Mouse (Mus musculus) liver, embryonic 15.5 days (tissue): ENCODE measurements around the gene Epha10. TPM values are rescaled to one million over a fixed set of nuclear protein-coding genes. Genes with fewer than 3 reads are reported as not detected.

Experiments
- ATAC-seq: fragments of 200-750 bp; cut with Nextera tagmentation; 2 replicates; pipeline ENCODE4 v1.8.0; 2017; ENCODE audit warnings: moderate number of reproducible peaks, mild to moderate bottlenecking, moderate library complexity; ENCODE audit not compliant: insufficient read depth
- H3K27ac ChIP-seq: fragments of 300-500 bp; sonication (generic); replicated peaks from 2 replicates; pipeline ENCODE4 v1.5.1; 2015; ENCODE audit warnings: mild to moderate bottlenecking, inconsistent platforms
- H3K27me3 ChIP-seq: fragments of 300-500 bp; sonication (generic); 2 replicates; pipeline ENCODE4 v1.6.1; 2015; ENCODE audit warnings: mild to moderate bottlenecking, inconsistent platforms
- H3K36me3 ChIP-seq: fragments of 300-500 bp; sonication (generic); replicated peaks from 2 replicates; pipeline ENCODE4 v1.6.1; 2015; ENCODE audit warnings: moderate library complexity, mild to moderate bottlenecking, inconsistent platforms
- H3K4me1 ChIP-seq: fragments of 300-500 bp; sonication (generic); replicated peaks from 2 replicates; pipeline ENCODE4 v1.6.1; 2015; ENCODE audit warnings: inconsistent platforms
- H3K4me2 ChIP-seq: fragments of 300-500 bp; sonication (generic); 2 replicates; pipeline ENCODE4 v1.6.1; 2015; ENCODE audit warnings: moderate library complexity, mild to moderate bottlenecking, inconsistent platforms
- H3K4me3 ChIP-seq: fragments of 300-500 bp; sonication (generic); replicated peaks from 2 replicates; pipeline ENCODE4 v1.5.1; 2015; ENCODE audit warnings: mild to moderate bottlenecking, inconsistent platforms
- H3K9ac ChIP-seq: fragments of 300-500 bp; sonication (generic); 2 replicates; pipeline ENCODE4 v1.6.1; 2015; ENCODE audit warnings: moderate library complexity, mild to moderate bottlenecking, inconsistent platforms
- H3K9me3 ChIP-seq: fragments of 300-500 bp; sonication (generic); replicated peaks from 2 replicates; pipeline ENCODE4 v1.6.1; 2016; ENCODE audit warnings: inconsistent platforms
- WGBS: fragments of 180-500 bp; shearing (Covaris S2); methylation state at CpG from one replicate; pipeline ENCODE4 v1.1.7; 2015; ENCODE audit warnings: mixed read lengths; ENCODE audit not compliant: insufficient replicate concordance; 5-methylcytosine and 5-hydroxymethylcytosine counted together
- polyA plus RNA-seq: library from polyadenylated mRNA; unstranded; fragments of >200 nt; fragmentation: Nextera tagmentation; extraction: Ambion mirVana; gene quantifications from 2 replicates; pipeline ENCODE4 v1.2.1, GENCODE M21; 2015

Epha10 gene
- polyA plus RNA-seq, 1 experiment from 2014 or later: not detected

- Histone ChIP-seq H3K4me3 (no peak overlapping the region), H3K27me3 (peaks cover 44% of the 10 kb centered on the region), H3K4me1 (no peaks in the 10 kb centered on the region), H3K36me3 (peaks cover 30% of the 10 kb centered on the region), H3K9me3 (no peaks in the 10 kb centered on the region), H3K4me2 (no peak overlapping the region), H3K9ac (no peak overlapping the region), H3K27ac (no peak overlapping the region)
- WGBS: 62% methylated on average over 5 of the region's 5 CpGs
- ATAC-seq: no peak
Observed at GRCm38 (mm10) chr4:124858370-124858769, 22.3 kb upstream of the Epha10 start.

GRCm38 (mm10) chr4:124860446-124860845, 20.3 kb upstream of the Epha10 start:
- H3K9ac ChIP-seq: no peak overlapping the region
- H3K4me3 ChIP-seq: no peak overlapping the region
- no peak overlapping the region for H3K4me2 ChIP-seq
- H3K27me3 ChIP-seq: peaks cover 55% of the 10 kb centered on the region
- no peak overlapping the region for H3K27ac ChIP-seq
- H3K9me3 ChIP-seq: no peaks in the 10 kb centered on the region
- 8% methylated on average over 7 of the region's 7 CpGs for WGBS
- peaks cover 12% of the 10 kb centered on the region for H3K36me3 ChIP-seq
- ATAC-seq: no peak
- H3K4me1 ChIP-seq: no peaks in the 10 kb centered on the region

- peaks cover 55% of the 10 kb centered on the region for H3K27me3 ChIP-seq
- H3K27ac ChIP-seq: no peak within 1 kb of the TSS
- 5% methylated on average over 71 of the region's 77 CpGs for WGBS
- no peaks in the 10 kb centered on the region for H3K4me1 ChIP-seq
- H3K4me3 ChIP-seq: peak within 1 kb of the TSS; percentile 23
- H3K4me2 ChIP-seq: peak within 1 kb of the TSS; percentile 50
- peaks cover 5% of the 10 kb centered on the region; the same call in 1 of the 2 replicates for H3K36me3 ChIP-seq
- H3K9me3 ChIP-seq: no peaks in the 10 kb centered on the region
- no peak within 1 kb of the TSS for H3K9ac ChIP-seq
- no peak for ATAC-seq
Observed at GRCm38 (mm10) chr4:124861283-124862188, 19.2 kb upstream of the Epha10 start, which contains the start of gene Maneal. TSS of gene Maneal (minus strand) at chr4:124862171.

- no peaks in the 10 kb centered on the region for H3K36me3 ChIP-seq
- H3K9me3 ChIP-seq: no peaks in the 10 kb centered on the region
- no peak for ATAC-seq
- H3K4me2 ChIP-seq: no peak overlapping the region
- H3K4me3 ChIP-seq: no peak overlapping the region
- H3K27me3 ChIP-seq: no peaks in the 10 kb centered on the region
- H3K4me1 ChIP-seq: no peaks in the 10 kb centered on the region
- H3K9ac ChIP-seq: no peak overlapping the region
- 78% methylated on average over 1 of the region's 1 CpGs for WGBS
- no peak overlapping the region for H3K27ac ChIP-seq
Observed at GRCm38 (mm10) chr4:124872719-124873118, 8.0 kb upstream of the Epha10 start.

- Histone ChIP-seq H3K27me3 (peaks cover 78% of the 10 kb centered on the region), H3K9me3 (no peaks in the 10 kb centered on the region), H3K27ac (no peak overlapping the region), H3K4me3 (0 out of 2 replicates have a peak overlapping the region, but pooled peaks have one; percentile 3), H3K36me3 (no peaks in the 10 kb centered on the region), H3K9ac (no peak overlapping the region), H3K4me1 (no peaks in the 10 kb centered on the region), H3K4me2 (peak overlapping the region; percentile 6)
- WGBS: 2% methylated on average over 36 of the region's 37 CpGs
- no peak for ATAC-seq
Observed at GRCm38 (mm10) chr4:124881341-124881908, 726 bp downstream of the Epha10 start.

GRCm38 (mm10) chr4:124882151-124882729, 1.5 kb downstream of the Epha10 start:
- no peak overlapping the region for H3K27ac ChIP-seq
- no peaks in the 10 kb centered on the region for H3K36me3 ChIP-seq
- peaks cover 82% of the 10 kb centered on the region for H3K27me3 ChIP-seq
- H3K9me3 ChIP-seq: no peaks in the 10 kb centered on the region
- no peak overlapping the region for H3K4me2 ChIP-seq
- WGBS: under 1% methylated on average over 37 of the region's 37 CpGs
- H3K9ac ChIP-seq: no peak overlapping the region
- ATAC-seq: no peak
- H3K4me1 ChIP-seq: no peaks in the 10 kb centered on the region
- no peak overlapping the region for H3K4me3 ChIP-seq

- H3K27ac ChIP-seq: no peak overlapping the region
- H3K27me3 ChIP-seq: peaks cover 69% of the 10 kb centered on the region
- WGBS: 53% methylated on average over 7 of the region's 7 CpGs
- H3K36me3 ChIP-seq: no peaks in the 10 kb centered on the region
- H3K9ac ChIP-seq: no peak overlapping the region
- H3K9me3 ChIP-seq: no peaks in the 10 kb centered on the region
- H3K4me2 ChIP-seq: no peak overlapping the region
- H3K4me1 ChIP-seq: no peaks in the 10 kb centered on the region
- no peak overlapping the region for H3K4me3 ChIP-seq
- ATAC-seq: no peak
Observed at GRCm38 (mm10) chr4:124888702-124889101, 8.0 kb downstream of the Epha10 start.

GRCm38 (mm10) chr4:124889935-124890334, 9.2 kb downstream of the Epha10 start:
- 59% methylated on average over 2 of the region's 2 CpGs for WGBS
- H3K9me3 ChIP-seq: no peaks in the 10 kb centered on the region
- no peak overlapping the region for H3K4me2 ChIP-seq
- ATAC-seq: no peak
- H3K36me3 ChIP-seq: no peaks in the 10 kb centered on the region
- no peak overlapping the region for H3K27ac ChIP-seq
- no peak overlapping the region for H3K9ac ChIP-seq
- peaks cover 70% of the 10 kb centered on the region for H3K27me3 ChIP-seq
- no peak overlapping the region for H3K4me3 ChIP-seq
- H3K4me1 ChIP-seq: peaks cover 5% of the 10 kb centered on the region; the same call in 1 of the 2 replicates

- H3K4me2 ChIP-seq: no peak overlapping the region
- no peaks in the 10 kb centered on the region for H3K9me3 ChIP-seq
- H3K27ac ChIP-seq: no peak overlapping the region
- H3K9ac ChIP-seq: no peak overlapping the region
- no peak for ATAC-seq
- H3K4me3 ChIP-seq: no peak overlapping the region
- peaks cover 70% of the 10 kb centered on the region for H3K27me3 ChIP-seq
- H3K36me3 ChIP-seq: no peaks in the 10 kb centered on the region
- peaks cover 6% of the 10 kb centered on the region; the same call in 1 of the 2 replicates for H3K4me1 ChIP-seq
- WGBS: 62% methylated on average over 5 of the region's 5 CpGs
Observed at GRCm38 (mm10) chr4:124890831-124891230, 10.1 kb downstream of the Epha10 start.

GRCm38 (mm10) chr4:124893769-124894168, 13.1 kb downstream of the Epha10 start:
- WGBS: 24% methylated on average over 6 of the region's 6 CpGs
- H3K9ac ChIP-seq: no peak overlapping the region
- H3K27me3 ChIP-seq: peaks cover 74% of the 10 kb centered on the region
- H3K36me3 ChIP-seq: no peaks in the 10 kb centered on the region
- H3K4me3 ChIP-seq: no peak overlapping the region
- H3K4me1 ChIP-seq: peaks cover 6% of the 10 kb centered on the region; the same call in 1 of the 2 replicates
- no peak overlapping the region for H3K27ac ChIP-seq
- no peak for ATAC-seq
- no peaks in the 10 kb centered on the region for H3K9me3 ChIP-seq
- no peak overlapping the region for H3K4me2 ChIP-seq
